Mouse (Mus musculus) splenic B cell, adult 2 months (primary cell): ENCODE measurements around the gene Pip5k1a.
"Not testable (repeated sequence)": the region's sequence is repeated elsewhere in the genome, so short reads cannot be mapped to it uniquely, and the experiment has no call there.

ENCODE experiments used
- DNase-seq: peaks from one replicate; pipeline ENCODE4 v3.0.0-alpha.2; 2011; ENCODE audit warnings: low read depth, low spot score
- H3K27me3 ChIP-seq: 2 replicates; pipeline ENCODE4 v1.6.1; 2012; ENCODE audit warnings: mild to moderate bottlenecking, low read length, moderate library complexity, mixed read lengths; ENCODE audit not compliant: control insufficient read depth, poor library complexity, insufficient read depth, severe bottlenecking
- H3K36me3 ChIP-seq: 2 replicates; pipeline ENCODE4 v1.6.1; 2012; ENCODE audit warnings: mild to moderate bottlenecking, low read length, moderate library complexity, mixed read lengths; ENCODE audit not compliant: control insufficient read depth, poor library complexity, insufficient read depth, severe bottlenecking

The Pip5k1a gene

GRCm38 (mm10) chr3:95106338-95107117 lies at the start of gene Pip5k1a:
TSS of gene Pip5k1a (minus strand) at chr3:95106930.
- peak; percentile 99 for DNase-seq
- Histone ChIP-seq H3K27me3 (no peaks in the 10 kb centered on the region), H3K36me3 (no peaks in the 10 kb centered on the region)

GRCm38 (mm10) chr3:95153874-95154273 lies 47.1 kb upstream of the Pip5k1a start:
- no peaks in the 10 kb centered on the region for H3K36me3 ChIP-seq
- no peaks in the 10 kb centered on the region for H3K27me3 ChIP-seq
- DNase-seq = peak; percentile 83

- no peaks in the 10 kb centered on the region for H3K36me3 ChIP-seq
- H3K27me3 ChIP-seq = no peaks in the 10 kb centered on the region
- no peak for DNase-seq
Measured at GRCm38 (mm10) chr3:95147924-95148323, 41.2 kb upstream of the Pip5k1a start.

GRCm38 (mm10) chr3:95142617-95143011 lies 35.9 kb upstream of the Pip5k1a start:
- Histone ChIP-seq H3K27me3 (no peaks in the 10 kb centered on the region), H3K36me3 (peaks cover 3% of the 10 kb centered on the region; the same call in 1 of the 2 replicates)
- DNase-seq = peak; percentile 94

GRCm38 (mm10) chr3:95141952-95142616 lies 35.4 kb upstream of the Pip5k1a start, which contains the start of gene Tnfaip8l2:
TSS of gene Tnfaip8l2 (minus strand) at chr3:95142360.
- Histone ChIP-seq H3K27me3 (no peaks in the 10 kb centered on the region), H3K36me3 (peaks cover 3% of the 10 kb centered on the region; the same call in 1 of the 2 replicates)
- DNase-seq = peak; percentile 71

- DNase-seq = peak; percentile 64
Measured at GRCm38 (mm10) chr3:95141474-95141873, 34.7 kb upstream of the Pip5k1a start.

GRCm38 (mm10) chr3:95140795-95141194 lies 34.1 kb upstream of the Pip5k1a start:
- DNase-seq = no peak
- no peaks in the 10 kb centered on the region for H3K27me3 ChIP-seq

More at GRCm38 (mm10) chr3:95141474-95141873, 34.7 kb upstream of the Pip5k1a start:
- Histone ChIP-seq H3K36me3 (peaks cover 3% of the 10 kb centered on the region; the same call in 1 of the 2 replicates), H3K27me3 (no peaks in the 10 kb centered on the region)

GRCm38 (mm10) chr3:95140289-95140595 lies 33.5 kb upstream of the Pip5k1a start:
- peaks cover 3% of the 10 kb centered on the region; the same call in 1 of the 2 replicates for H3K36me3 ChIP-seq
- no peak for DNase-seq
- no peaks in the 10 kb centered on the region for H3K27me3 ChIP-seq

More at GRCm38 (mm10) chr3:95140795-95141194, 34.1 kb upstream of the Pip5k1a start:
- H3K36me3 ChIP-seq = peaks cover 3% of the 10 kb centered on the region; the same call in 1 of the 2 replicates

- no peak for DNase-seq
- Histone ChIP-seq H3K36me3 (peaks cover 3% of the 10 kb centered on the region; the same call in 1 of the 2 replicates), H3K27me3 (no peaks in the 10 kb centered on the region)
Measured at GRCm38 (mm10) chr3:95139586-95140288, 33.0 kb upstream of the Pip5k1a start.

- Histone ChIP-seq H3K36me3 (peaks cover 3% of the 10 kb centered on the region; the same call in 1 of the 2 replicates), H3K27me3 (no peaks in the 10 kb centered on the region)
- peak; percentile 62 for DNase-seq
Measured at GRCm38 (mm10) chr3:95136336-95136735, 29.6 kb upstream of the Pip5k1a start.

- H3K27me3 ChIP-seq = no peaks in the 10 kb centered on the region
- peaks cover 3% of the 10 kb centered on the region; the same call in 1 of the 2 replicates for H3K36me3 ChIP-seq
- peak; percentile 45 for DNase-seq
Measured at GRCm38 (mm10) chr3:95135433-95136052, 28.8 kb upstream of the Pip5k1a start.

- H3K36me3 ChIP-seq = peaks cover 6% of the 10 kb centered on the region; the same call in 1 of the 2 replicates
- H3K27me3 ChIP-seq = no peaks in the 10 kb centered on the region
- peak; percentile 47 for DNase-seq
Measured at GRCm38 (mm10) chr3:95135023-95135422, 28.3 kb upstream of the Pip5k1a start.

GRCm38 (mm10) chr3:95134133-95134532 lies 27.4 kb upstream of the Pip5k1a start:
- not testable (repeated sequence) for H3K27me3 ChIP-seq, H3K36me3 ChIP-seq, DNase-seq

- Histone ChIP-seq H3K27me3 (no peaks in the 10 kb centered on the region), H3K36me3 (peaks cover 11% of the 10 kb centered on the region)
- peak; percentile 95 for DNase-seq
Measured at GRCm38 (mm10) chr3:95133680-95134101, 27.0 kb upstream of the Pip5k1a start, which contains the start of the genes Scnm1 and Lysmd1. TSS of gene Scnm1 (minus strand) at chr3:95134011. TSS of gene Lysmd1 (plus strand) at chr3:95134088.
